Mouse (Mus musculus) lung, postnatal 4 days (tissue): ENCODE data around the gene Aurkb.

ENCODE experiments used
- DNase-seq, 2 experiments: peaks; one replicate each; pipeline ENCODE4 v3.0.0; 2021

Gene Aurkb

DNA sequence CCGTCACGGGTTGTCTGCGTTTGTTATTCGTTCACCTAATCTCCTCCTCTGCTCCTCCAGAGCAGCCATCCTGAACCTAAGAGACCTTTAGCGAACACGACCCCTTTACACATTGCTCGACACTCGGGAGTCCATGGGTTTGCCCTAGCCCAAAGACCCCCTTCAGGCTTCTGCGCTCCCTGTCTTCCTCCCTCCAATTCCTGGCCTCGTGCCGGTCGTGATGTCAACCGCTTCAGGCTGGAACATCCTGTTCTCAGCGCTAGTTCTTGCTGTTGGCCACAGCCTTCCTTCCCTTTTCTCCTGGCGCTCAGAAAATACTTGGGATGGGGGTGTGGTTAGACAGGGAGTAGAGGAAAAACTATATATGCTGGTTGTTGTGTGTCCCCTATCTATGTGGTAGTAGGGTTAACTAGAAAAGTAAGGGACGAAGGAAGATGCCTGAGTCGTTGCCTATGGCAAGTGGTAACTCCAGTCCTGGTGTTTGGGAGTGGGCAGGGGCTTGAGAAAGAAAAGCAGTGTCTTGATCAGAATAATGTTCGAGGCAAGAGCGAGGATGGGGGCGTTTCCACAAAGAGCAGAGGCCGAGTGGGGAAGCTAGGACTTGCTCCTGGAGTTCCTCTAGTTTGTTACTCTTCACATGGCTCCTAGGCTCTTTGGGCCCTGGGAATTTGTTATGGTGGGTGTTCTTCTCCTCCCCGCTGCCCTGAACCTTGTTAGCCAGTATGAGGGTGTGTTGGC is 53.9 kb downstream of the Aurkb start:
- DNase-seq = peak; percentile 91

DNA sequence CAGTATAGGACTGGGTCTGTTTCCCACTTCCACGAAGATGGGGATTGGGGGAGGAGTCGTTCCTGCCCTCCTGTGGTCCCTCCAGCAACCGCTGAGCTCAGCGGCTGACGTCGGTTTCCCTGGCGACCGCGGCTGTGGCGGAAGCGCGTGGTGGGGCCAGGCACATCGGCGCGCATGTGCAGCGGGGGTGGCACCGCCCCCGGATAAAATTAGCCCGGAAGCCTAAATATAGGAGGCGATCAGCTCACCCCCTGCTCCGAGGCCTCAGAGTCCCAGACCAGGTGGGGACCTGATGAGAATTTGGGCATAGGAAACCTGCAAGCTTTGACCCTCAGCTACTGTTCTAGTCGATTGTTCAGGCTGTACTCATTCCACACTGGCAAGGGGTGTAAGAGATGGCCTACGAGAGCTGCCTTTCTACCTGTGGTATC is 54.5 kb downstream of the Aurkb start:
- peak; percentile 95 to 96 for DNase-seq

DNA sequence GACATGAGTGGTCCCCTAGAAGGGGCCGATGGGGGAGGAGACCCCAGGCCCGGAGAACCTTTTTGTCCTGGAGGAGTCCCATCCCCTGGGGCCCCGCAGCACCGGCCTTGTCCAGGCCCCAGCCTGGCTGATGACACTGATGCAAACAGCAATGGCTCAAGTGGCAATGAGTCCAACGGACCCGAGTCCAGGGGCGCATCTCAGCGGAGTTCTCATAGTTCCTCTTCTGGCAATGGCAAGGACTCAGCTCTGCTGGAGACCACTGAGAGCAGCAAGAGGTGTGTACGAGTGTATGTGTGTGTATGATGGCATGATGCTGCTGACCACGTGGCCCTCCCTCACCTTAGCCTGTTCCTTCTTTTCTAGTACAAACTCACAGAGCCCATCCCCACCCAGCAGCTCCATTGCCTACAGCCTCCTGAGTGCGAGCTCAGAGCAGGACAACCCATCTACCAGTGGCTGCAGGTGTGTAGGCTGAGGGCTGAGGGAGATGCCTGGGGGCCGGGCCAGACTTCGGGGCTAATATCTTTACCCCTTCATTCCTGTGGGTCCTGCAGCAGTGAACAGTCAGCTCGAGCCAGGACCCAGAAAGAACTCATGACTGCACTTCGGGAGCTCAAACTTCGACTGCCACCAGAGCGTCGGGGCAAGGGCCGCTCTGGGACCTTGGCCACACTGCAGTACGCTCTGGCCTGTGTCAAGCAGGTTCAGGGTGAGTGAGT is 55.4 kb downstream of the Aurkb start:
- DNase-seq = peak in 1 of 2 experiments; percentile 14
